Mouse (Mus musculus) WW6 (cell line): Measurements from ENCODE around the gene Tmed1.
A peak's percentile ranks its signal among the peaks of the same experiment; 100 is the strongest.
"Not testable (repeated sequence)": the region's sequence is repeated elsewhere in the genome, so short reads cannot be mapped to it uniquely, and the experiment has no call there.

Experiments
- DNase-seq: peaks from one replicate; pipeline ENCODE4 v3.0.0-alpha.2; 2013; ENCODE audit warnings: low read depth, low spot score

The Tmed1 gene

DNA sequence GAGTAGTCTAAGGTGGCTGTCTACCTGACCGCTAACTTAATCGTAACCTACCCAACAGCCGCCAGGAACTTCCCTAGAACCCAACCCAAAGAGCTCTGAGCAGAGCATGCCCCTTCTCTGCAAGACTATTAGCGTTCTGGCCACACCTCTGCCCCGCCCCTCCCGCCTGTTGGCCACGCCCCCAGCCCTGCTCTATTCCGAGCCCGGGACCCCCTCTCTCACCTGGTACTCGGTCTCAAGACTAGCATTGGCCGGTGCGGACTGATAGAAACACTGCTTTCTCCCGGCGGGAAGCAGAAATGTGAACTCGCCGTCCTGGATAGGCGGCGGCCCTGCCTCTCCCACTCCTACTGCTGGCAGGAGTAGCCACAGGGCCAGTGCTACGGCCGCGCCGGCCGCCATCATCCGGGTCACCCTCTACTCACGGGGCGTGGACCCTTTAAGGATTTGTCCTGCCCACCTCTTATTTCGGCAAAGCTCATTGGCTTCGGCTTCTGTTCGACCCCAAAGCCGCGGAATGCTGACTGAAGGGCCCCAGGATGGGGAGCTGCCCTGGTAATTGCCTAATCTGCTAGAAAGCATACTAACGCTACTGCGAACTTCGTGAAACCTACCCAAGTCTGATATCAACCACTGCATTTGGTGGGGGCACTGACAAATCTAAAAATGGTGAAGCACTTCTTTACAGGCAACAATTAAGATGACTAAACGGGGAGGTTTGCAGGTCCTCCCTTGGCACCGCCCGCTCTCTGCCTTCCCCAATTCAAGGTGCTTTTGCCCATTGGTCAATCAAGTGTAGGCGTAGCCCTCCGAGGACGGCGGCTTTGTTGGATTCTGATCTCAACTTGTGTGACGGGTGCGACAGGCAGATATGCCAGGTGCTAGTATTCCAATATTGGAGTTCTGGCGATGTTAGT is at the start of gene Tmed1:
Gene Tmed1 (minus strand): TSS at position 481 of the 917 bp plus-strand sequence.
- peak; percentile 87 for DNase-seq

DNA sequence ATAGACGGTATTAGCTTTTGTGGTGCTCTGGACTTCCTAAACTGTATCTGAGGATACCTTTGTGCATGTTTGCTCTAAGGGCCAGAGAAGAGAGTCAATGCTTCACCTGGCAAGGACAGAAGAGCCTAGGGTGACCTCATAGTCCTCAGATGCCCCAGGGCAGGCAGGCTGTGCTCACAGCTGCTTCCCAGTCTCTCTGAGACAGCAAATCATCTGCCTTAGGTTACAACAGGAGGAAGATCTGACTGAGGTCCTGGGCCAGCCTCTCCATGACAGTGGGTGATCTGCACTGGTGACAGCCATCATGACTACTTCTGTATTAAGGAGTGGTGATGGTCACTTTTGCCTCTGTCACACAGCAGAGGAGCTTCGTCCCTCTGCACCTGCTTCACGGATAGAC is 49.1 kb upstream of the Tmed1 start:
- no peak for DNase-seq

DNA sequence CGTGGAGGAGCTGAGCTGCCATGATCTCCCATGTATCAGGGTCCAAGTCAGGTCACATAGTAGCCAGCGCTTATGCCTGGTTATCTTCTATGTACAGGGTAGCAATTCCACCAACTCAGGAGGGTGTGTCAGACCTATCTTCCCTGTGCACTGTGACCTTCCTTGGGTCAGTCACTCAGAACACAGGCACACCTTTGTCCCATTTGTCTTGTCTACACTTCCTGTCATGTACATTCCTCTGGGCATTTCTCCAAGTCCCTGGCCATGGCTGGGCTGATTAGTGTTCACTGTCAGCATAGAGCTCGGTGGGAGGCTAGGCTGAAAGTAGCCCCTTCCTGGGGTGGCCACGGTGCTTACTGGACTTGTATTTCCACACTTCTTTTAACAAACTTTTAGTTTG is 48.3 kb upstream of the Tmed1 start:
- DNase-seq = no peak

DNA sequence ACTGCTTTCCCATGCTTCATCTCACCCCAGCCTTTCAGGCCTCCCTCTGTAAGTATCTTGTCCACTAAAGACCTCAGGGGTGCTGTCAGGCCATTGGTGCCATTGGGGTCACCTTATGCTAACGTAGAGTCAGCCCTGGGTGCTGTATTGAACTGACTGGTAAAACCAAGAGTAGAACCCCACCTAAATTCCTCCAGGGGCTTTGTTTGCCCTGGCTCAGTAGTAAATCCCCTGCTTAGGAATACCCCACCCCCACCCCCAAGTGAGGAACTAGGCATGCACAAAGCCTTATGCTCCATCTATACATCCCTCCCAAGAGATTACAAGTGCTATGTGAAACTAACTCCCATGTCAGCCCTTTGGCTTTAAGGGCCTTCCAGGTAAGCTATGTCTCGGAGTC is 47.5 kb upstream of the Tmed1 start:
- no peak for DNase-seq

DNA sequence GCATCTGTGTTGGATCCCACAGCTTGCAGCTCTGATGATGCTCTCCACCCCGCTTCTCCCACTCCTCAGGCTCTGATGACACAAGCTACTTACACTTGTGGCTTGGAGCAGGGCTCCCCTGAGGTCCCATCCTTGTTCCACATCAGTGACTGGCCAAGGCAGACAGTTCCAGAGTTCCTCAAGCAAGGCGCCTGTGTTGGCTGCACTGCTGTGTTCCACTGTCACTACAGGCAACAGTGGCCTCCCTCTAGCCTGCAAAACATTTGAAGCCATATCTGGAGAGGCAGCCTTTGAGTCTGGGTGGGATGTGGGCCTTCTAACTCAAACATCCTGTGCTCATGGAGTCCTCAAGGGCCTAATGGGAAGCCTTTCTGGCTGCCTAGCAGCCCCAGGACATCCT is 46.9 kb upstream of the Tmed1 start:
- DNase-seq = no peak

DNA sequence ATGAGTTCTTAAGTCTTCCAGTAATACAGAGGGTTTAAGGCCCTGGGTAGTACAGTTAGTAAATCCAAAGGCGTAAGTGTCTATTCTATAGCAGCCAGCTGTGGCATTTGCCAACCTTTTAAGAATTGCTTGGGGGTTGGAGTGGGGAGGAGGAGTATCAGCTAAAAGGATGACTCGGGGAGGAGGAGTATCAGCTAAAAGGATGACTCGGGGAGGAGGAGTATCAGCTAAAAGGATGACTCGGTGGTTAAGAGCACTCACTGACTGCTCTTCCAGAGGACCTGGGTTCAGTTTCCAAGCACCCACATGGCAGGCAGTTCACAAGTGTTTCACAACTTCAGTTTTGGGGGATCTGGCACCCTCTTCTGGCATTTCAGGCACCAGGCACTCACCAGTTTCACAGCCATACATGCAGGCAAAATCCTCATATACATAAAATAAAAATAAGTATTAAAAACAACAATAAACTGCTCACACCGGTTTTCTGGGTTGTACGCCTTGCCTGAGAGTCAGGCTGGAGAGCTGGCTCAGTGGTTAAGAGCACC is 45.2 kb upstream of the Tmed1 start:
- no peak for DNase-seq

DNA sequence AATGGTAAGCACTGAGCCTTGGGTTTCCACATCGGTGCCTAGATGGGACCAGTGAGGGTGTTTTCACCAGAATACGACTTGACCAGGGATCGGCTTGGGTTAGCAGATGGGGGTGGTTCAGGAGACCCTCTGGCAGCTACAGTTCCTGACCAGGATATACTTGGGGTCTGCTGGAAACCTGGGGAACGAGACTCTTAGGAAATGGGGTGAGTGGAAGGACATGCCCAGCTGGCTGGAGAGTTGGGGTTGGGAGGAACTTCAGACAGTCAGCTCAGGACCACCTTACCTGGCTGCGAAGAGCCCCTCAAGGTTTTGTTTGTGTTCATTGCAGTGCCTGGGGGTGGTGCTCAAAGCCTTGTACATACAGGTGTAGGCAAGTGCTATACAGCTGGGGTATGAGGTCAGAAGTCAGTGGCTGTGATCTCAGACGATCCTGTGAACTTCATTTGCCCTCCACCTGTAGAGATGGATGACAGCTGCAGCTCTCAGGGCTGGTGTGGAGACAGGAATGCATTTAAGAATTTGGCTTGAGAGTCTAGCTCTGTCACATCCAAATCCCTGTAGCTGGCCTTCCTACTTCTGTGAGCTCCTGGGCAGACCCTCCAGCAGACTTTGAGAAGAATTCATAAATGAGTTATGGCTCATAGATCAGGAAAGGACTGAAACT is 43.7 kb upstream of the Tmed1 start:
- DNase-seq = no peak

DNA sequence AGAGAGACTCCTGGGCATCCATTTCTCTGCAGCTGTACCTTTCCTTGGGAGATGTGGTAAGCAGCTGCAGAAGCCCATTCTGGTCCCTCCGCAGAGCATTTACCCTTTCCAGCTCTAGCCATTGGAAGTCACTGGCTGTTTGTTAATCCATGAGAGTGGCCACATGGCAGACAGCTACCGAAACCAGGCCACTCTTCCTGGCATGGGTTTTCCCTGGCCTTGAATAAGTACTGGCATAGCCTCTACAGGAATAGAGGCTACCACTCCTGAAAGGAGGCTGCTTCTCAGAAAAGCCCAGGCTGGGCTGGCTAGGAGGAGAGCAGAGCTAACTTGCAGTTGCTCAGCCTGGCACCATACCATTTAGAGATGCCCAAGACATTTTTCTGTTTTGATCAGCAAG is 41.0 kb upstream of the Tmed1 start:
- DNase-seq = no peak

DNA sequence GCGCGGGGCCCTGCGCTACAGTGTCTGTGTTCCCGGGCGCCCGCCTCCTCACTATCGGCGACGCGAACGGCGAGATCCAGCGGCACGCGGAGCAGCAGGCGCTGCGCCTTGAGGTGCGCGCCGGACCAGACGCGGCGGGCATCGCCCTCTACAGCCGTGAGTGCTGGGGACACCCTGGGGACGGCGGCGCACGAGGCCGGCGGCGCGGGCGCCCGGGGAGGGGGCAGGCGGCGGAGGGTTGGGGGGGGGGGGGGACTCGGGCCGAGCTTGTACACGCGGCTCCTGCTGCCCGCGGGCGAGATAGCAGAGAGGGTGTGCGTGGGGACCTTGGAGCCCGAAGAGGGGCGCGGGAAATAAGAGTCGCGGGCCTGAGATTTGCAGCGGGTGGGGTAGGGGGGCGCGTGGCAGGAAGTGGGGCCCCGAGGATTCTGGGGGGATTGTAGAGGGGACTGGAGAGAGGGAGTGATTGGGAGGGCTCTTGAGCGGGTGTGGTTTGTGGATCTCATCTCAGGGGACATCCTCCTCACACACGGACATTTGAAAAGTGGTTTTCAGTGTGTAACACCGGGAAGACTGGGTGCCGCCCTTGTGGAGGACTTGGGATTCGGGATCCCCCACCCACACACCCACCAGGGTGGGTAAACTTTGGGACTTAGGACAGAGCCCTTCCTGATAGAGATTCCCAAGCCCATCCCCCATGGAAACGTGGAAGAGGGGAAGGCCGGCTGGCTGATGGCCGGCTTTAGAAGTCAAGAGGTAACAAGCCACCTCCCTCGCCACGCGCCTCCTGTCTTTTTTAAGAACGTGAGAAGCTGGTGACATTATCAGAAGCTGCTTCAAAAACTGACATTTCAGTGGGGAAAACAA is 37.3 kb upstream of the Tmed1 start:
- DNase-seq = peak; percentile 33

DNA sequence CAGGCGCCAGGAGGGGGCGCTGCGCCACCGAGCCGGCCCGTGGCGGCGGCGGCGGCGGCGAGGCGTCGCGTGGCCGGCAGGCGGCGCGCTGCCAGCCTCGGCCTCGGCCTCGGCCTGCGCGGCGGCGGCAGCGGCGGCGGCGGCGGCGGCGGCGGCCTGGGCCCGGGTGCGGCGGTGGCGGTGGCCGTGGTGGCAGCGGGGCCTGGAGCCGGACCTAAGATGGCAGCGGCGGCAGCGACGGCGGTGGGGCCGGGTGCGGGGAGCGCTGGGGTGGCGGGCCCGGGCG is 36.7 kb upstream of the Tmed1 start, which contains the start of gene Carm1:
Gene Carm1 (plus strand): TSS at position 106 of the 286 bp plus-strand sequence.
- no peak for DNase-seq

DNA sequence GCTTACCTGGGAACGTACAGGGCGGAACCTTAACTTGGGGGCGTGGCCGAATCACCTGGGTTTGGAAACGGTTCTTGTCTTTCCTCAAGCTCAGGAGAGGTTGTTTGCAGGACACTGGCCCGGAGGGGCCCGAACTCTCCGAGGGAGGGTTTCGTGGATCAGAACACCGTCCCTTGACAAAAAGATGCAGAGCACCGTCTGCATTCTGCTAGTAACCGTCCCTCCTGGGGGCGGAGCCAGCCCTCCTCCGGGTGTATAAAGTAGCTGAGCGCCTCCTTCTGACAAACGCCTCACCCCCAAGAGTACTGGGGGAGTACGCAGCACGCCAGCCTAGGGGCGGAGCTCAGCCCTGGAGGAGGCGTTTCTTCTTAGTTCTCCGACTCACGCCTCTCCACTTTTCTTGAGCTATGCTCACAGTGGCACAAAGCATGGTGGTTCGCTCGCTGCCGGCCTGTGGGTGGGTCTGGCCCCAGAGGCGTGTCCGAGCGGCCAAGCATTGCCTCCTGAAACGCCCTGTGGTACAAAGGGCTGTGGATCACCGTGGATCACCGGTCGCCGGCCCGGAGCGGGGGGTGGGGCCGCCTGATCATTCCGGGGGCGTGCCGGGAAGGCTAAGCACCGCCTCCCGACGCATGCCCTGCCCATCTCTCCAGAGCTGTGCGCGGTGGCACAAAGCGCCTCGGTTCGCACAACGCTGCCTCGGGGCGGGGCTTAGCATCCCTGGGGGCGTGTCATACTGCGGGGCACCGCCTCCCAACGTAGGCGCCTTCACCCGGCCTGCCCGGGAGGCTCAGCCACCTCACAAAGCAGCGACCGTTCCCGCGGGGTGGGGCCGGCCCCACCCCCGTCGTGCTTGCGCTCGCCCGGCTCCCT is 36.1 kb upstream of the Tmed1 start:
- peak; percentile 91 for DNase-seq

DNA sequence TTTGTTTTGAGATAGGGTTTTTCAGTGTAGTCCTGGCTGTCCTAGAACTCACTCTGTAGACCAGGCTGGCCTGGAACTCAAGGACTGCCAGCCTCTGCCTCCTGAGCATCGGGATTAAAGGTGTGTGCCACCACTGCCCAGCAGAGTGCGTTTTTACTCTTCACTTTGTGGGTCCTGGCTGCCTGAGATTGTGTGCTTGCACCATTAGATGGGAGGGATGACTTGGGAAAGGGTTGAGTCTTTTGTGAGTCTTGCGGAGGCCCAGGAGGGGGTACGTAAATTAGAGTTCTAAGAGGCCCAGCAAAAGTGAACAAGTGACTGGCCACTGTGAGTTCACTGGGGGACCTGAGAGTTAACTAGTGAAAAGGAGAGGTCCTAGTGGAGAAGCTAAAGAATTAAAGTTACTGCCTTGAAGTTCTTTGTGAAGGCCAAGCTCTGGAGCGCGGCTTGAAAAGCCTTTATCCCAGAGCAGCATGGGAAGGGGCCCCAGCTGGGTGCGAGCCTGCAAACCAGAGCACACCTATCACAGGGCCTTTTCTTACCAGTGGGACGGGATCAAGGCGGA is 35.4 kb upstream of the Tmed1 start:
- no peak for DNase-seq

DNA sequence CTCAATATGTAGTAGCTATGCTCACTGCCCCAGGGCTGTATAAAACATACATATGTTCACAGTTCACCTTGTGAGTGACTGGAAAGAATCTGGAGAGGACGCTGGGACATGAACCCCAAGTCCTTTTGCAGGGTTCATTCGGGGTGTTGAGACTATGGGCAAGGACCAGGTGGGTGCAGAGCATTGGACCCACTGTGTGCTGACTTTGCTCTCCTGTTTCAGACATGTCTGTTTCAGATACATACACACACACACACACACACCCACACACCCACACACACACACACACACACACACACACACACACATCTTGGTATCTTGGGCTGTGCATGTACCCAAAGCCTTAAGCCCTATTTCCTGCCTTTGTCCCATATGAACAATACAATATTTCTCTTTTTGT is 31.9 kb upstream of the Tmed1 start:
- DNase-seq = not testable (repeated sequence)

DNA sequence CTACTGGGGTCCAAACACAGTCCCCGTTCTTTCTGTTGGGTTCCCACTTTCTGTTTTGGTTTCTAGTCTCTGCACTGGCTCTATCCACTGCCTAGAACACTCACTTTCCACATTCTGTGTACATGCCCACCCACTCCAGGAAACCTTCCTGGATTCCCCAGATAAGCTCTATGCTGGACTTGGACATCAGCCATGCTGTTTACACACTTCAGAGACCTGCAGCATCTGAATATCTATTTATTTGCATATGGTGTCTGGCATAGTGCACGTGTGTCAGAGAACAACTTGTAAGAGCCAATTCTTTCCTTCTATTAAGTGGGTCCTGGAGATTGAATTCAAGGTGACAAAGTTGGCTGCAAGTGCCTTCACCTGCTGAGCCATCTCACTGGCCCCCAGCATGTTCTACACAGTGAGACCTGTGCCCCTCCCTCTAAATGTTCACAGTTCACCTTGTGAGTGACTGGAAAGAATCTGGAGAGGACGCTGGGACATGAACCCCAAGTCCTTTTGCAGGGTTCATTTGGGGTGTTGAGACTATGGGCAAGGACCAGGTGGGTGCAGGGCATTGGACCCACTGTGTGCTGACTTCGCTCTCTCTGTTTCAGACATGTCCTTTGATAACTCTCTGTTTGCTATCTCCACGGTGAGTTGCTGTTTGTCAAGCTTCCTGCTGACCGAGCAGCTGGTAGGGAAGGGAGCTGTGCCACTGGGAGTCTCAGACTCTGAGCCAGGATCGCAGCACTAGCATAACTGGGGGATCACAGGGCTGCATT is 30.1 kb upstream of the Tmed1 start:
- DNase-seq = no peak

DNA sequence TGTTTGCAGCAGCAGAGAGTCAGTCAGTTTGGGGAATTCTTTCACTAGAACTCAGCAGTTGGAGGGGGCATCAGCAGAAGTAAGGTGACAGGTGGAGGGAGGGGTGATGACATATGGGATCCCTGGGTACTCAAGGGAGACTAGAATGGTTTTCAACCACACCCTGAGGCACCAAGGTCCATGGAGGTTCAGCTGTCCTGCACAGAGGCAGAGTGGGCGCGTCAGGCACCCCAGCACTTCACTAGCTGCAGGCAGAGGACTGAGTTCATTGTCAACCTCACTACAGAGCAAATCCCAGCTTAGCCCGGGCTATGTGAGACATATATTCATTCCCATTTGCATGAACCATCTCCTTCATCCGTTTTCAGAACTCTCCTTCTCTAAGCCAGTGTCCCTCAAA is 27.0 kb upstream of the Tmed1 start:
- DNase-seq = no peak

DNA sequence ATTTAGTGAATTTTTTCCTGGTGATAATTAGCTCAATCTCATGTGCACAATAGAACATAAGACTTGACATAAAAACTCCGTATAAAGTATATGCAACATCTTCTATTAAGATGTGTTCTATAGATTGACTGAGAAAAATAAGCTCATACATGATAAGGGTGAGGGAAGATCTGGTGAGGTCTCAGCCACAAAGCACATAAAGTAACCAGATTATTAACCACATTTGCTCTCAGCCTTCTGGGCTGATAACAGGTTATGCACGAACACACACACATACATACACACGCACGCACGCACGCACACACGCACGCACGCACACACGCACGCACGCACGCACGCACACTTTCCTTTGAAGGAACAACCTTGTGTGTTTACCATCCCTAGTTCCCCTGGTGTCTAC is 26.4 kb upstream of the Tmed1 start:
- DNase-seq = no peak

DNA sequence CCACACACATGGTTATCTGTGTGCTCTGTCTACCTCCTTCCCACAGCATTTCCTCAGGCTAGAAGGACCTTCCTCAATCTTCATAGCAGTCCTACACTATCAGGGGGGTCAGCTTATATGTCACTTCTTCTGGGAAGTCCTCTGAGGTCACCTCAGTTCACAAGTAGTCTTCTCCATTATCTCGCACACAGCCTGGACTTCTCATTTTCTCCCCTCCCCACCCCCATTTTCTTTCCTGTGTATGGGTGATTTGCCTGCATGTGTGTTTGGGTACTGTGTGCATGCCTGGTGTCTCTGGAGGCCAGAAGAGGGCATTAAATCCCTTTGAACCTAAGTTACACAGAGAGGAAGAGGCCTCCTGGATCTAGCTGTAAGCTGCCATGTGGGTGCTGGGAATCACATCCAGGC is 17.9 kb upstream of the Tmed1 start:
- DNase-seq = no peak

DNA sequence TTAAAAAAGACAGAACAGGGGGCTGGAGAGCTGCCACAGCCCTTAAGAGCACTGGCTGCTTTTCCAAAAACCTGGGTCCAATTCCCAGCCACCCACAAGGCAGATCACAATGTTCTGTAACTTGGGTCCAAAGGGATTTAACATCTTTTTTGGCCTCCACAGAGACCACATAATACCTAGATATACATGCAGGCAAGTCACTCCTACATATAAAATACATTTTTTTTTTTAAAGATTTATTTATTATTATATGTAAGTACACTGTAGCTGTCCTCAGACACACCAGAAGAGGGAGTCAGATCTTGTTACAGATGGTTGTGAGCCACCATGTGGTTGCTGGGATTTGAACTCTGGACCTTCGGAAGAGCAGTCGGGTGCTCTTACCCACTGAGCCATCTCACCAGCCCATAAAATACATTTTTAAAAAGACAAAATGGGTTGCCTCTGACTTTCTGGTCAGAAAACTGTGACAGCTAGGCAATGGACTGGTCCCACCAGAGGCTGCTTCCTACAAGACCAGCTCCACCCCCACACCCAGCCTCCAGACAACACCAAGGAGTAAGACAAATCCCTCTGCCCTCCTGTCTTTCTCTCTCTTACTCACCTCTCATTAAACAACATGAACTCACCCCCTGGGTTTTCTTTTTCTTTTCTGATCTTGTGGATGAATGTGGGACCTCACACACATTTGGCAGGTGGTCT is 17.2 kb upstream of the Tmed1 start:
- no peak for DNase-seq

DNA sequence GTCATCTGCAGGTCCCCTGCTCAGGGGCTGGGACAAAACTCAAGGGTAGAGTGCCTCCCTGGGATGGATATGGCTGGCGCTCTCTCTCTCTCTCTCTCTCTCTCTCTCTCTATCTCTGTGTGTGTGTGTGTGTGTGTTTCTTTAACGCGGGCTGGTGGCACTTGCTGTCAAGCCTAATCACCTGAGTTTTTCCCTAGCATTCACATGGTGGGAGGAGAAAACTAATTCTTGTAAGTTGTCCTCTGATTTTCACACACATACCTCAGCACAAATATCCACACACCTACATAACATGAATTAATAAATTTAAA is 16.5 kb upstream of the Tmed1 start:
- no peak for DNase-seq
